Comparison of ENCODE assay signal across 8 mouse cellular contexts in the genomic region with DNA sequence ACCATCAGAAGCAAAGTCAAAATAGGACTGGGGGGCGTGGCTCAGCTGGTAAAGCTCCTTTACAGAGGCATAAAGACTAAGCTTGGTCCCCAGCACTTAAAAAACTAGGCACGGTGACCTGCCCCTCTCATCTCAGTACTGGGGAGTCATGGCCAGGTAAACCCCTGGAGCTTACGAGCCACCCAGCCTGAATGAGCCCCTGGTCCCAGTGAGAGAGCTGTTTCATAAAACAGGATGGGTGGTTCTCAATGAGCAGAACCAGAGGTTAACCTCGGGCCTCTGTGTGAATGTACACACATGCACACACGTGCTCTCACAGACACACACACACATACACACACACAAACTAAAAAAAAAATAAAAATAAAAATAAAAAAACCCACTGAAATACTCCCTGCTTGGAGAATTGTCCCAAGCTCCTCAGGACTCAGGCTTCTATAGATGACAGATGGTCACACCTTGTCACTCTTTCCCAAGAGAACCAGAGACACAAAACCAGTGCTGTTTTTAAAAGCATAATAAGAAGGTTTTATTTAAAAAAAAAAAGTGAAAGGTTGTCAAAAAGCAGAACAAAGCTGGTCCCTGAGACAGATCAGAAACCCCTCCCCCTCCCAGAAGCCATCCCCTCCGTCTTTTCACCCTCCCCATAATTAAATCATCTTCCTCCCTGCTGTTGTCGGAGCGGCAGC. TPM values are rescaled to one million over a fixed set of nuclear protein-coding genes. Genes with fewer than 3 reads are reported as not detected.
DNase-seq lines count a peak whose midpoint lies in the region; ATAC-seq and TF ChIP-seq lines count a peak whose summit lies in the region.

No protein-coding gene starts in this region.

- H3K4me2 ChIP-seq in liver, embryonic 12.5 days, result peak overlapping the region; percentile 70
- H3K4me2 ChIP-seq in stomach, embryonic 16.5 days (ENCODE audit: low read depth, low read length), result peak overlapping the region; percentile 68

- no peaks in the 10 kb centered on the region for H3K27me3 ChIP-seq in testis, adult 2 months (ENCODE audit: control insufficient read depth, insufficient read depth, low read length)
- H3K27me3 ChIP-seq in liver, embryonic 12.5 days (replicated peaks), result 0 out of 2 replicates have a peak, but pooled peaks cover 5% of the 10 kb centered on the region
- no peaks in the 10 kb centered on the region for H3K27me3 ChIP-seq in stomach, embryonic 16.5 days (ENCODE audit: control insufficient read depth, insufficient read depth, low read length)

- 0 out of 2 replicates have a peak, but pooled peaks have one; percentile 18 for ATAC-seq in liver, embryonic 12.5 days
- ATAC-seq in stomach, embryonic 16.5 days (ENCODE audit: insufficient read depth, low FRiP score), result peak; percentile 51; the same call in 1 of the 2 replicates

- DNase-seq in cerebellum, postnatal 14 days, result peak; percentile 17 to 36
- DNase-seq in cerebellum, adult 11-12 months, result no peak
- DNase-seq in testis, postnatal 10 days (ENCODE audit: low spot score), result no peak
- DNase-seq in right cerebral cortex, postnatal 36 days (ENCODE audit: low spot score in 2 of 2), result no peak
- DNase-seq in adrenal gland, adult 2 months, result no peak

- H3K4me3 ChIP-seq in testis, adult 2 months (ENCODE audit: control insufficient read depth, low read depth, low read length), result peak overlapping the region; percentile 64
- peak overlapping the region; percentile 54 for H3K4me3 ChIP-seq in liver, embryonic 12.5 days
- H3K4me3 ChIP-seq in stomach, embryonic 16.5 days (replicated peaks; ENCODE audit: low read length), result peak overlapping the region; percentile 43

- H3K9me3 ChIP-seq in liver, embryonic 12.5 days (replicated peaks), result no peaks in the 10 kb centered on the region
- no peaks in the 10 kb centered on the region for H3K9me3 ChIP-seq in stomach, embryonic 16.5 days (replicated peaks; ENCODE audit: control insufficient read depth, low read length)

- H3K36me3 ChIP-seq in testis, adult 2 months (ENCODE audit: control insufficient read depth, insufficient read depth, low read length), result no peaks in the 10 kb centered on the region
- no peaks in the 10 kb centered on the region for H3K36me3 ChIP-seq in liver, embryonic 12.5 days
- H3K36me3 ChIP-seq in stomach, embryonic 16.5 days (ENCODE audit: control insufficient read depth, insufficient read depth, low read length), result no peaks in the 10 kb centered on the region

- no peak for TF ChIP-seq CTCF in testis, adult 2 months (IDR thresholded peaks at IDR 0.05; ENCODE audit: control insufficient read depth, insufficient read depth, insufficient replicate concordance, low read depth, low read length)

- 34% methylated on average over 8 of the region's 8 CpGs for WGBS in liver, embryonic 12.5 days (ENCODE audit: insufficient replicate concordance)
- 35% methylated on average over 8 of the region's 8 CpGs for WGBS in stomach, embryonic 16.5 days

- no peak overlapping the region for H3K9ac ChIP-seq in liver, embryonic 12.5 days
- H3K9ac ChIP-seq in stomach, embryonic 16.5 days (ENCODE audit: low read length), result peak overlapping the region; percentile 62

- H3K27ac ChIP-seq in testis, adult 2 months (ENCODE audit: control insufficient read depth, insufficient read depth, low read depth, low read length), result no peak overlapping the region
- no peak overlapping the region for H3K27ac ChIP-seq in liver, embryonic 12.5 days
- no peak overlapping the region for H3K27ac ChIP-seq in stomach, embryonic 16.5 days (ENCODE audit: low read length)

- peaks cover 2% of the 10 kb centered on the region; the same call in 1 of the 2 replicates for H3K4me1 ChIP-seq in testis, adult 2 months (ENCODE audit: control insufficient read depth, insufficient read depth, low read length)
- H3K4me1 ChIP-seq in liver, embryonic 12.5 days, result peaks cover 7% of the 10 kb centered on the region
- peaks cover 8% of the 10 kb centered on the region; the same call in 1 of the 2 replicates for H3K4me1 ChIP-seq in stomach, embryonic 16.5 days (ENCODE audit: control insufficient read depth, insufficient read depth, low read length)

- TF ChIP-seq POLR2A in testis, adult 2 months (IDR thresholded peaks at IDR 0.05; ENCODE audit: control insufficient read depth, low read depth, low read length), result no peak

RNA-seq across cellular contexts. Expression of a gene that starts 32.6 kb away (rescaled TPM):
- polyA plus RNA-seq in testis, adult 2 months (2012; rRNA removed), result not detected in 2 replicates
- not detected in 2 replicates for polyA plus RNA-seq in liver, embryonic 12.5 days (2016; fragmentation: Nextera tagmentation; extraction: Ambion mirVana)
- not detected in 2 replicates for polyA plus RNA-seq in stomach, embryonic 16.5 days (2015; fragmentation: Nextera tagmentation; extraction: Ambion mirVana)
- not detected for total RNA-seq in adrenal gland, adult 2 months (2021)
- polyA plus RNA-seq in adrenal gland, adult 2 months (2012; rRNA removed), result not detected in 2 replicates

RNA-seq across cellular contexts. Expression of a gene that starts 47.9 kb away (rescaled TPM):
- polyA plus RNA-seq in testis, adult 2 months (2012; rRNA removed), result 1.1 and 1.2 TPM in 2 replicates
- 3.3 and 4.1 TPM in 2 replicates for polyA plus RNA-seq in liver, embryonic 12.5 days (2016; fragmentation: Nextera tagmentation; extraction: Ambion mirVana)
- 21.5 and 23.2 TPM in 2 replicates for polyA plus RNA-seq in stomach, embryonic 16.5 days (2015; fragmentation: Nextera tagmentation; extraction: Ambion mirVana)
- 1 to 10 TPM; 6.3 TPM for total RNA-seq in adrenal gland, adult 2 months (2021)
- 25.4 and 29.5 TPM in 2 replicates for polyA plus RNA-seq in adrenal gland, adult 2 months (2012; rRNA removed)

Comparison
In these comparisons a context has a peak if more than half of its experiments do, and no peak if none do; other contexts are left out.
1. DNase-seq: peak in cerebellum, postnatal 14 days (2 of 2); none in cerebellum, adult 11-12 months (single experiment), testis, postnatal 10 days (single experiment), right cerebral cortex, postnatal 36 days (0 of 2) and adrenal gland, adult 2 months (single experiment).
2. Peak in every context shown above with its lines, with median percentiles within 50 percentile points of each other: H3K4me3 ChIP-seq.